Mouse (Mus musculus) yolk sac, embryonic 10.5 days (tissue): ENCODE data around the gene 4930595D18Rik.

Experiments used
- DNase-seq: peaks from one replicate; pipeline ENCODE4 v3.0.0-alpha.2; 2017; ENCODE audit warnings: low spot score

The 4930595D18Rik gene

GRCm38 (mm10) chr12:111184476-111184875 lies at the start of gene 4930595D18Rik:
Gene 4930595D18Rik, minus strand, starts transcription at chr12:111184491.
- no peak for DNase-seq

GRCm38 (mm10) chr12:111233798-111234197 lies 49.5 kb upstream of the 4930595D18Rik start:
- DNase-seq: no peak

GRCm38 (mm10) chr12:111230793-111231192 lies 46.5 kb upstream of the 4930595D18Rik start:
- no peak for DNase-seq

DNA sequence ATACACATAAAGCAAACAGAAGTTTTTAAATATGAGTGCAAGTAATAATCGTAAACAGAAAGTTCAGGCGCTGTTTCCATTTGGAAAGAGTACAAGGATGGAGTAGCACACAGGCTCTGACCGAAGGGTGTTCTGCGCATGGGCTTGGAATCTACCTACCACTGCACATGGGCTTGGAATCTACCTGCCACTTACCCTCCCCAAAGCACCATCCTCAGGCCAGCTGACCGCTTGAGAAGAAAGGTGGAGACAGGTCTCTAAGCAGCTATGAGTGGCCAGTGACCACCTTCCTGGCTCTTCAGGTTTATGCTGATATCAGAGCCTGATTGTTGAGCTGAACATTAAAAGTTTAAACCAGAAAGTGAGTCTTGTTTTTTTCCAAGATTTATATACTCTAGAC lies 44.2 kb upstream of the 4930595D18Rik start:
- no peak for DNase-seq

GRCm38 (mm10) chr12:111227410-111227809 lies 43.1 kb upstream of the 4930595D18Rik start:
- no peak for DNase-seq

GRCm38 (mm10) chr12:111225197-111225780 lies 41.0 kb upstream of the 4930595D18Rik start:
- no peak for DNase-seq

- DNase-seq: no peak
These were observed 34.6 kb upstream of the 4930595D18Rik start for GRCm38 (mm10) chr12:111218867-111219266.

- DNase-seq: no peak
These were observed 27.4 kb upstream of the 4930595D18Rik start for GRCm38 (mm10) chr12:111211729-111212128.

- no peak for DNase-seq
These were observed 23.4 kb upstream of the 4930595D18Rik start for GRCm38 (mm10) chr12:111207641-111208040.

GRCm38 (mm10) chr12:111203945-111204344 lies 19.7 kb upstream of the 4930595D18Rik start:
- no peak for DNase-seq

DNA sequence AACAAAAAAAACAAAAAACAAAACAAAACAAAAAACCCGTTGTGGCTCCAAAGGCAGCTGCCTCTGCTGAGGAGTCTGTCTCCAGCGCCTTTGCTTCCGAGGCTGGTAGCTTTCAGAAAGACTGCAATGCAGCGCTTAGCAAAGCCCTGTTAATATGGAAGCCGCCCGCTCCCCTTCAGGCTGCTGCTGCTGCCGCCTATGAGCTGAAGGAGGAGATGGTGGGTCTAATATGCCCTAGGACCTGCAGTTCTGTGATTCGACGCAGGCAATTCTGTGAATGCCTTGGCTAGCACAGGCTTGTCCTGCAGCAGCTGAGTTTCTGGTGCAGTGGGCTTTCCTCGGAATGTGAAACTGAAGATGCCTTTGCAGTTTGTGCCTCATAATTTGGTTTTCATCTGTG lies 18.8 kb upstream of the 4930595D18Rik start:
- no peak for DNase-seq

- no peak for DNase-seq
These were observed 12.3 kb upstream of the 4930595D18Rik start for GRCm38 (mm10) chr12:111196548-111196947.

DNA sequence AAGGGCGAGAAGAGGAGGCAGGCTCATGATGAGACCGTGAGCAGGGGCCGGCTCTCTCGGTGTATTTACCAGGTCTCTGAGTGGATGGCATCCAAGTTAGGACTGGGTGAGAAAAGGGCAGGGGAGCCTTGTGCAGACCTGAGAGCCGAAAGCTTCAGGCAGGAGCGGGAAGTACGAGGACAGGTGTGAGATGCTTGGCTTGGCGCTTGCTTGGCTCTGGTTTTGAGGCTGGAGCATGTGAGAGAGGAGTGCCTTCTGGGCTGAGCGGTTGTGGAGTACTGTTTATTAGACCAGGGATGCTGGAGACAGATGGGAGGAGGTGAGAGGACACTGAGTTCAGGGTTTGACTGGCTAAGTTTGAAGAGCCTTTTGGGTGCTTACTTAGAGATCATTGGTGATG lies 9.0 kb upstream of the 4930595D18Rik start:
- no peak for DNase-seq

DNA sequence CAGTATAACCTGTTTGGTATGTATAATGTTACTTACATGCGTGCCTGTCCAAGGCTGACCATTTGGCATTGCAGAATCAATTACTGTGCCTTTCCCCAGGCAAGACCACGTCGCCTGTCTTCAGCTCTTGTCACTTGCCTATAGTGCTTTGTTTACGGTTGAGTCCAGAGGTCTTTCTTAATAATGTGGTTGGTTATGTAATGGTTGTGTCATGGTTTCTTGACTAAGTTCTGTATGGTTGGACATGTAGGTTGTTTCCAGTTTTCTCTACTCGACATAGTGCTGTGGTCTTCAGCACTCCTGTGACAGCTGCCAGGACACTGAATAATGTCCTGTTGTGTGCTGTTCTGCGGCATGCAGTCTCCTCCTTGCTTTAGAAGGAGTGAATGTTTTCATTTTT lies 8.5 kb upstream of the 4930595D18Rik start:
- no peak for DNase-seq

- DNase-seq: no peak
These were observed 6.6 kb upstream of the 4930595D18Rik start for GRCm38 (mm10) chr12:111190891-111191290.

DNA sequence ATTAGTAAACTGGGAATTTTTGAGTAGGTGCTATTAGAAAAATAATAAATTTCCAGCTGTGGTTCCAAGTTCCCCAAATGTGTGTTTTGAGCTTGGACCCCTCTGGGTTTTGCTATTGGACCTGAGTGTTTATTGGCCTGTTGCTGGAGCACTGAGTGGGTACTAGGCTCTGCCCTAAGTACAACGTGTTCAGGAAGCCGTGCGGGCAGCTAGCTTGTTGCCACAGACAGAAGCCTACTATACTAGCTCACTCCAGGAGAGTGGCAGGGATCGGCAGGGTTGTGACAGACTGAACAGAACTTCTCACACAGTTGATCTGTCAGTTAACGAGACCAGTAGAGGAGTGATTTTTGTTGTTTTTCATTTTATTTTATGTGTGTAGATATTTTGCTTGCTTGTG lies 6.1 kb upstream of the 4930595D18Rik start:
- no peak for DNase-seq

- DNase-seq: no peak
These were observed 4.0 kb upstream of the 4930595D18Rik start for GRCm38 (mm10) chr12:111188295-111188694.

GRCm38 (mm10) chr12:111186986-111187385 lies 2.7 kb upstream of the 4930595D18Rik start:
- no peak for DNase-seq

DNA sequence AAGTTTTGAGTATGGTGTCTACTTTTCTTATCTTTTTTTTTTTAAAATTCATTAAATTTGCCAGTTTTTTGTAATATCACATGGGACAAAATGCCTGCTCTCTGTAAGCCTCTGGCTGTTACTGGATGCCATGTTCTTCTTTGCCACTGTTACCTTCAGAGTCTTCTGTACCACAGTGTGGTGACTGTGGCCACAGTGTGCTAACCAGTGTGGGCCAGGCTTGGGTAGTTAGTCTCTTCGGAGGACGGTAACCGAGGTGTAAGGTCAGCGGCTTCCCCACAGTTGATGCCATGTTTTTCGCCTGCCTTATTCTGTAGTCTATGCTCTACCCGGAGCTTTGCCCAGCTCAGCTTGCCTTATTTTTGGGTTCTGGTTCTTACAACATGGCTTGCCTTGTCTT lies 1.9 kb downstream of the 4930595D18Rik start:
- DNase-seq: no peak

- no peak for DNase-seq
These were observed 2.4 kb downstream of the 4930595D18Rik start for GRCm38 (mm10) chr12:111181848-111182247.

GRCm38 (mm10) chr12:111178772-111179171 lies 5.5 kb downstream of the 4930595D18Rik start:
- DNase-seq: no peak

GRCm38 (mm10) chr12:111168891-111169290 lies 15.4 kb downstream of the 4930595D18Rik start:
- no peak for DNase-seq

DNA sequence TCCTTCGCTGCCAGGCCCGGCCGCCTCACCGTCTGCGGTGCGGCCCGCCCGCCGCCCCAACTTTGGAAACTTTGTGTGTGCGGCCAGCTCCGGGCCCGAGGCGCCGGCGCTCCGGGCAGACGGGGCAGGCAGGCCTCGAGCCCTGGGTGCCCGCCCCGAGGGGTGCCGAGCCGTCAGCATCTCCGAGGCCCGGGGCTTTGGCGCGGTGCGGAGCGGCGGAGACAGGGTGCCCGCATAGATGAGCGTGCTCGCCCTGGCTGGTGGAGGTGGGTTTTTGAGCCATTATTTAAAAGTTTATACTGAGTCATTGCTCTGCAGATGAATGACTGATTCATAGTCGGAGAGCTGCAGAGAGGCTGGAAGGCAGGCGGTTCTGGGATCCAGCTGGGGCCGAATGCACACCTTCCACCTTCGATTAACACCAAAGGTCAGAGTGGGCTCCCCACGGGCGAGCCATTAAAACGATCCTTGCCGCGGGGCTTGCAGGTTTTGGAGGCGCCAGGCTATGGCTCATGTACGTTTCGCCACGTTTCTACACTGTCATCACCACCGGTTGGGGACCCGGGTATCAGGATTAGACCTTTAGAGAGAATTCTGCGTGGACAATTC lies 17.5 kb downstream of the 4930595D18Rik start:
- no peak for DNase-seq
